Comparison of ENCODE assay signal across 8 mouse cellular contexts in the genomic region with DNA sequence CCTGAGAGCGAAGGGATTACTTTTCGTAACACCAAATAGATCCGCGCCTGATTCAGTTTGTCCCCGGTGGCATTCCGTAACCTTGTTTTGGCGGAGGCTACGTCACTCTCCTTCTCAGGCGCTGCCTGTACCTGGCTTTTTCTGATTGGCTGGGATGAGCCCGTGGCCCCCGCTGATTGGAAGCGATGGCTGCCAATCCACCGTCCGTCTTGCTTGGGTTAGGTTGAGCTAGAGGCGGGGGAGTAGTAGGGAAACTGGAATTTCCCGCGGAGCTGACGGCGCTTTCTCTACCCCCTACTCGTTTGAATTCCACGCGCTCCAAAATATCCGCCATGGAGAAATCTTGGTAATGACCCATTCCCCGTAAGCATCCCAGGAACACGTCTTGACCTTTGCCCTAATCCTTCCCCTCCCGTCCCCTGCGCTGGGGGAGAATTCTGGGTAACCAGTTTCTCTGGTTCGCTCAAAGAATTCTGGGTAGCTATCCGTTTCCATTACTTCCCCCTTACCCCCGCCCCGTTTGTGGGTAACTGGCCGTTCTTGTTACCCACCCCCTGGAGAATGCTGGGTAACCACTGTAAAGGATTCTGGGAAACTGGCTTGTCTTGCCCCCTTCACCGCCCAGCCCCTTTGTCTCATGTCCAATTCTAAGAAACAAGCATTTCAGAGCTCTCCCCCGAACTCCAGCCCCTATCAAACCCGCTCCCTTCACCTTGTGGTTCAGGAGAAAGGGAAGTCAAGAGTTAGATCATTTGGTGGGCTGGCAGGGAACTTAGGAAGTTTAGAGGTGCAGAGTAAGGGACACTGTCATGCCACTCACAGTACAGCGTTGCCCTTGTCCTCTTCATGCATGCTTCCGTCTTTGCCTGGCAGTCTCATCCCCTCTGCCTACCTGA. TPM values are rescaled to one million over a fixed set of nuclear protein-coding genes. Genes with fewer than 3 reads are reported as not detected.
DNase-seq lines count a peak whose midpoint lies in the region; ATAC-seq and TF ChIP-seq lines count a peak whose summit lies in the region.

Pan2 (plus strand) TSS at position 210 of the 896 bp plus-strand sequence.

- 0 out of 2 replicates have a peak, but pooled peaks have one; percentile 39 for TF ChIP-seq POLR2A in brain, embryonic 14.5 days (IDR thresholded peaks at IDR 0.05; ENCODE audit: borderline replicate concordance, extremely low read depth, insufficient read depth, insufficient read length, poor library complexity, severe bottlenecking)
- TF ChIP-seq POLR2A in liver, adult 2 months (IDR thresholded peaks at IDR 0.05; ENCODE audit: extremely low read depth, insufficient read depth, low read length) = 0 out of 2 replicates have a peak, but pooled peaks have one; percentile 10
- peak; percentile 57 for TF ChIP-seq POLR2A in myocyte (IDR thresholded peaks at IDR 0.05; ENCODE audit: insufficient read length, low read depth)

- H3K4me1 ChIP-seq in erythroblast, embryonic 14.5 days (ENCODE audit: control insufficient read depth) = peaks cover 32% of the 10 kb centered on the region
- H3K4me1 ChIP-seq in heart, embryonic 11.5 days (ENCODE audit: control insufficient read depth, insufficient read depth, low read length) = peaks cover 10% of the 10 kb centered on the region
- H3K4me1 ChIP-seq in kidney, embryonic 16.5 days (ENCODE audit: insufficient read depth, low read length) = peaks cover 16% of the 10 kb centered on the region
- H3K4me1 ChIP-seq in liver, adult 2 months (ENCODE audit: control insufficient read depth, insufficient read depth, low read length) = peaks cover 5% of the 10 kb centered on the region; the same call in 1 of the 2 replicates

- peak; percentile 99 for ATAC-seq in heart, embryonic 11.5 days (replicated peaks; ENCODE audit: insufficient number of reproducible peaks, low FRiP score, low TSS enrichment)
- peak; percentile 99 for ATAC-seq in kidney, embryonic 16.5 days (ENCODE audit: low FRiP score, low TSS enrichment)

- peak; percentile 100 for DNase-seq in brain, embryonic 14.5 days (ENCODE audit: low read depth)
- DNase-seq in liver, adult 2 months (ENCODE audit: extremely low read depth, low read depth, low spot score) = peak; percentile 96
- peak; percentile 100 for DNase-seq in splenic B cell, adult 2 months (ENCODE audit: low read depth, low spot score)

- H3K79me2 ChIP-seq in C2C12 (ENCODE audit: control insufficient read depth, insufficient read depth) (peaks cover 15% of the 10 kb centered on the region), myocyte (ENCODE audit: control insufficient read depth, insufficient read depth) (peaks cover 13% of the 10 kb centered on the region)
- H3K79me2 ChIP-seq in liver, adult 2 months (ENCODE audit: control insufficient read depth, insufficient read depth, low read length) = peaks cover 3% of the 10 kb centered on the region; the same call in 1 of the 2 replicates

- peak within 1 kb of the TSS; percentile 91 for H3K27ac ChIP-seq in heart, embryonic 11.5 days (ENCODE audit: low read depth, low read length)
- peak within 1 kb of the TSS; percentile 96 for H3K27ac ChIP-seq in kidney, embryonic 16.5 days (ENCODE audit: low read length)
- H3K27ac ChIP-seq in liver, adult 2 months (replicated peaks; ENCODE audit: insufficient read depth, low read depth, low read length) = peak within 1 kb of the TSS; percentile 97

- no peak for TF ChIP-seq CTCF in C2C12 (IDR thresholded peaks at IDR 0.05; ENCODE audit: control insufficient read depth, insufficient read depth, insufficient read length)
- no peak for TF ChIP-seq CTCF in brain, embryonic 14.5 days (IDR thresholded peaks at IDR 0.05; ENCODE audit: borderline replicate concordance, extremely low read depth, insufficient read depth, insufficient read length)
- no peak for TF ChIP-seq CTCF in liver, adult 2 months (IDR thresholded peaks at IDR 0.05; ENCODE audit: low read depth, low read length)

- peak within 1 kb of the TSS; percentile 94 for H3K9ac ChIP-seq in heart, embryonic 11.5 days (ENCODE audit: low read depth, low read length)
- H3K9ac ChIP-seq in kidney, embryonic 16.5 days (replicated peaks; ENCODE audit: low read length) = peak within 1 kb of the TSS; percentile 91
- H3K9ac ChIP-seq in liver, adult 2 months (ENCODE audit: low read depth, low read length) = peak within 1 kb of the TSS; percentile 80

- peaks cover 5% of the 10 kb centered on the region for H3K79me3 ChIP-seq in C2C12 (ENCODE audit: low read depth)

- H3K36me3 ChIP-seq in C2C12 (ENCODE audit: control insufficient read depth, insufficient read depth) (no peaks in the 10 kb centered on the region), myocyte (ENCODE audit: control insufficient read depth, insufficient read depth) (peaks cover 4% of the 10 kb centered on the region)
- H3K36me3 ChIP-seq in erythroblast, embryonic 14.5 days (ENCODE audit: control insufficient read depth) = peaks cover 37% of the 10 kb centered on the region
- peaks cover 5% of the 10 kb centered on the region for H3K36me3 ChIP-seq in heart, embryonic 11.5 days (ENCODE audit: control insufficient read depth, insufficient read depth, low read length)
- H3K36me3 ChIP-seq in kidney, embryonic 16.5 days (ENCODE audit: insufficient read depth, low read length) = peaks cover 10% of the 10 kb centered on the region; the same call in 1 of the 2 replicates
- H3K36me3 ChIP-seq in liver, adult 2 months (ENCODE audit: control insufficient read depth, insufficient read depth, low read length) = peaks cover 3% of the 10 kb centered on the region; the same call in 1 of the 2 replicates
- no peaks in the 10 kb centered on the region for H3K36me3 ChIP-seq in splenic B cell, adult 2 months (ENCODE audit: control insufficient read depth, insufficient read depth, low read length, poor library complexity, severe bottlenecking)

- peak within 1 kb of the TSS; percentile 79 for H3ac ChIP-seq in C2C12 (ENCODE audit: control insufficient read depth, insufficient read length, low read depth)
- peak within 1 kb of the TSS; percentile 3 for H3ac ChIP-seq in myocyte (ENCODE audit: control insufficient read depth, insufficient read length)

- H3K27me3 ChIP-seq in C2C12 (ENCODE audit: control insufficient read depth, insufficient read depth, insufficient read length) = no peaks in the 10 kb centered on the region
- no peaks in the 10 kb centered on the region for H3K27me3 ChIP-seq in erythroblast, embryonic 14.5 days (ENCODE audit: control insufficient read depth)
- no peaks in the 10 kb centered on the region for H3K27me3 ChIP-seq in heart, embryonic 11.5 days (ENCODE audit: control insufficient read depth, insufficient read depth, low read length)
- no peaks in the 10 kb centered on the region for H3K27me3 ChIP-seq in kidney, embryonic 16.5 days (ENCODE audit: insufficient read depth, low read length)
- no peaks in the 10 kb centered on the region for H3K27me3 ChIP-seq in liver, adult 2 months (ENCODE audit: control insufficient read depth, insufficient read depth, low read length)
- H3K27me3 ChIP-seq in myocyte (ENCODE audit: control insufficient read depth, insufficient read depth, insufficient read length) = no peaks in the 10 kb centered on the region
- no peaks in the 10 kb centered on the region for H3K27me3 ChIP-seq in splenic B cell, adult 2 months (ENCODE audit: control insufficient read depth, insufficient read depth, low read length, poor library complexity, severe bottlenecking)

- peak within 1 kb of the TSS; percentile 56 for H3K4me3 ChIP-seq in C2C12 (ENCODE audit: insufficient read depth, poor library complexity, severe bottlenecking)
- H3K4me3 ChIP-seq in erythroblast, embryonic 14.5 days (replicated peaks) = peak within 1 kb of the TSS; percentile 80
- H3K4me3 ChIP-seq in heart, embryonic 11.5 days (ENCODE audit: low read depth, low read length) = peak within 1 kb of the TSS; percentile 69
- H3K4me3 ChIP-seq in kidney, embryonic 16.5 days (ENCODE audit: low read length) = peak within 1 kb of the TSS; percentile 69
- H3K4me3 ChIP-seq in liver, adult 2 months (ENCODE audit: insufficient read depth, low read depth, low read length) = peak within 1 kb of the TSS; percentile 63
- peak within 1 kb of the TSS; percentile 61 for H3K4me3 ChIP-seq in myocyte

- WGBS in heart, embryonic 11.5 days (ENCODE audit: insufficient replicate concordance) = 2% methylated on average over 37 of the region's 37 CpGs
- 1% methylated on average over 37 of the region's 37 CpGs for WGBS in kidney, embryonic 16.5 days
- WGBS in liver, adult 2 months = under 1% methylated on average over 37 of the region's 37 CpGs

- H3K4me2 ChIP-seq in heart, embryonic 11.5 days = peak within 1 kb of the TSS; percentile 80
- peak within 1 kb of the TSS; percentile 76 for H3K4me2 ChIP-seq in kidney, embryonic 16.5 days (replicated peaks; ENCODE audit: low read depth, low read length)
- peak within 1 kb of the TSS; percentile 98 for H3K4me2 ChIP-seq in myocyte (ENCODE audit: low read depth)

- H3K9me3 ChIP-seq in erythroblast, embryonic 14.5 days (ENCODE audit: control insufficient read depth, low read length) = no peaks in the 10 kb centered on the region
- no peaks in the 10 kb centered on the region for H3K9me3 ChIP-seq in heart, embryonic 11.5 days (replicated peaks; ENCODE audit: control insufficient read depth, low read length)
- H3K9me3 ChIP-seq in kidney, embryonic 16.5 days (ENCODE audit: low read length) = no peaks in the 10 kb centered on the region

TF ChIP-seq in C2C12, 6 proteins besides CTCF, POLR2A, EP300 and RAD21:
- TF ChIP-seq MYOD1 (IDR thresholded peaks at IDR 0.05; ENCODE audit: control insufficient read depth, insufficient read length, low read depth) = no peak
TF ChIP-seq in C2C12: peak in this region for 0.

TF ChIP-seq in myocyte, 11 proteins besides CTCF, POLR2A, EP300 and RAD21 (continues in another document):
- peak; percentile 17 for TF ChIP-seq SRF (IDR thresholded peaks at IDR 0.05; ENCODE audit: control insufficient read depth, insufficient read length, low read depth)
- no peak for TF ChIP-seq USF1 (IDR thresholded peaks at IDR 0.05; ENCODE audit: low read depth)
- peak; percentile 64 for TF ChIP-seq POLR2AphosphoS2 (IDR thresholded peaks at IDR 0.05; ENCODE audit: insufficient read length, low read depth)
- TF ChIP-seq E2F4 (IDR thresholded peaks at IDR 0.05; ENCODE audit: insufficient read depth) = no peak
- no peak for TF ChIP-seq TCF3 (IDR thresholded peaks at IDR 0.05; ENCODE audit: insufficient read length, low read depth)
- no peak for TF ChIP-seq MAX (IDR thresholded peaks at IDR 0.05; ENCODE audit: low read depth)
- TF ChIP-seq CEBPB (IDR thresholded peaks at IDR 0.05; ENCODE audit: insufficient read depth, poor library complexity, severe bottlenecking) = no peak
- no peak for TF ChIP-seq REST (IDR thresholded peaks at IDR 0.05; ENCODE audit: insufficient read depth, insufficient read length)

RNA-seq across cellular contexts. Expression of gene Pan2, which starts in this region (rescaled TPM):
- 5.0 TPM for polyA plus RNA-seq in C2C12 (2012; fragmentation: generic; extraction: Trizol)
- 38.4 and 47.4 TPM in 2 replicates for polyA plus RNA-seq in brain, embryonic 14.5 days (2012; rRNA removed)
- 0.31 and 0.44 TPM in 2 replicates for polyA plus RNA-seq in erythroblast, embryonic 14.5 days (2012)
- 25.9 and 27.7 TPM in 2 replicates for polyA plus RNA-seq in heart, embryonic 11.5 days (2014; fragmentation: Nextera tagmentation; extraction: Ambion mirVana)
- 42.0 and 45.0 TPM in 2 replicates for polyA plus RNA-seq in kidney, embryonic 16.5 days (2015; fragmentation: Nextera tagmentation; extraction: Ambion mirVana)
- total RNA-seq in liver, adult 2 months (2014; rRNA removed) = 9.1 and 11.8 TPM in 2 replicates
- 12.7 and 20.3 TPM in 2 replicates for polyA plus RNA-seq in liver, adult 2 months (2012; rRNA removed)
- polyA plus RNA-seq in myocyte (2012; fragmentation: generic; extraction: Trizol) = 6.2 TPM

Comparison
In these comparisons a context has a peak if more than half of its experiments do, and no peak if none do; other contexts are left out.
1. Peak in every context shown above with its lines: DNase-seq, ATAC-seq, H3K4me3 ChIP-seq and H3K27ac ChIP-seq.